Mouse (Mus musculus) forebrain, embryonic 11.5 days (tissue): ENCODE results near the gene Soat1. TPM values are rescaled to one million over a fixed set of nuclear protein-coding genes. Genes with fewer than 3 reads are reported as not detected.
"Not testable (repeated sequence)": the region's sequence is repeated elsewhere in the genome, so short reads cannot be mapped to it uniquely, and the experiment has no call there.

ENCODE experiments used
- ATAC-seq: fragments of 200-750 bp; cut with Nextera tagmentation; replicated peaks from 2 replicates; pipeline ENCODE4 v1.8.0; 2017; ENCODE audit warnings: moderate TSS enrichment; ENCODE audit not compliant: low FRiP score
- DNase-seq: peaks from one replicate; pipeline ENCODE4 v3.0.0-alpha.2; 2017; ENCODE audit warnings: low spot score
- H3K27ac ChIP-seq: fragments of 300-500 bp; sonication (generic); 2 replicates; pipeline ENCODE4 v1.5.1; 2014; ENCODE audit warnings: low read depth, low read length
- H3K27me3 ChIP-seq: fragments of 300-500 bp; sonication (generic); 2 replicates; pipeline ENCODE4 v1.6.1; 2014; ENCODE audit warnings: mild to moderate bottlenecking, low read length, mixed read lengths; ENCODE audit not compliant: control insufficient read depth, insufficient read depth
- H3K36me3 ChIP-seq: fragments of 300-500 bp; sonication (generic); 2 replicates; pipeline ENCODE4 v1.6.1; 2014; ENCODE audit warnings: mild to moderate bottlenecking, low read length, moderate library complexity, mixed read lengths; ENCODE audit not compliant: control insufficient read depth, insufficient read depth
- H3K4me1 ChIP-seq: fragments of 300-500 bp; sonication (generic); replicated peaks from 2 replicates; pipeline ENCODE4 v1.6.1; 2014; ENCODE audit warnings: low read length, mixed read lengths; ENCODE audit not compliant: control insufficient read depth, insufficient read depth
- H3K4me2 ChIP-seq: fragments of 300-500 bp; sonication (generic); 2 replicates; pipeline ENCODE4 v1.6.1; 2014; ENCODE audit warnings: low read depth, mild to moderate bottlenecking, low read length, moderate library complexity, mixed read lengths; ENCODE audit not compliant: severe bottlenecking
- H3K4me3 ChIP-seq: fragments of 300-500 bp; sonication (generic); 2 replicates; pipeline ENCODE4 v1.5.1; 2014; ENCODE audit warnings: low read depth, low read length
- H3K9ac ChIP-seq: fragments of 300-500 bp; sonication (generic); 2 replicates; pipeline ENCODE4 v1.6.1; 2014; ENCODE audit warnings: low read length
- H3K9me3 ChIP-seq: fragments of 300-500 bp; sonication (generic); 2 replicates; pipeline ENCODE4 v1.6.1; 2016; ENCODE audit warnings: low read length, mixed read lengths; ENCODE audit not compliant: control insufficient read depth
- WGBS: fragments of 180-500 bp; shearing (Covaris S2); extraction: QIAGEN DNeasy Blood & Tissue Kit; methylation state at CpG from one replicate; pipeline ENCODE4 v1.1.7; 2014; 5-methylcytosine and 5-hydroxymethylcytosine counted together
- polyA plus RNA-seq: library from polyadenylated mRNA; unstranded; fragments of >200 nt; fragmentation: Nextera tagmentation; extraction: Ambion mirVana; gene quantifications from 2 replicates; pipeline ENCODE4 v1.2.1, GENCODE M21; 2014

The Soat1 gene
- polyA plus RNA-seq, 1 experiment from 2014 or later = 25.8 TPM

GRCm38 (mm10) chr1:156403251-156403650 is 70.9 kb downstream of the Soat1 start:
- Histone ChIP-seq H3K27ac (no peak overlapping the region), H3K9me3 (no peaks in the 10 kb centered on the region), H3K27me3 (no peaks in the 10 kb centered on the region), H3K4me2 (no peak overlapping the region), H3K4me3 (no peak overlapping the region), H3K9ac (no peak overlapping the region), H3K4me1 (no peaks in the 10 kb centered on the region), H3K36me3 (no peaks in the 10 kb centered on the region)
- DNase-seq = no peak
- WGBS = 31% methylated on average over 10 of the region's 10 CpGs
- ATAC-seq = no peak

GRCm38 (mm10) chr1:156402491-156402890 is 71.6 kb downstream of the Soat1 start:
- no peaks in the 10 kb centered on the region for H3K9me3 ChIP-seq
- H3K27ac ChIP-seq = no peak overlapping the region
- no peak overlapping the region for H3K4me3 ChIP-seq
- 59% methylated on average over 2 of the region's 2 CpGs for WGBS
- H3K4me1 ChIP-seq = no peaks in the 10 kb centered on the region
- H3K27me3 ChIP-seq = no peaks in the 10 kb centered on the region
- no peak overlapping the region for H3K9ac ChIP-seq
- DNase-seq = no peak
- H3K4me2 ChIP-seq = no peak overlapping the region
- H3K36me3 ChIP-seq = no peaks in the 10 kb centered on the region
- no peak for ATAC-seq

- H3K36me3 ChIP-seq, ATAC-seq, DNase-seq, H3K27me3 ChIP-seq, H3K4me1 ChIP-seq, H3K4me3 ChIP-seq, H3K9ac ChIP-seq, H3K27ac ChIP-seq, H3K9me3 ChIP-seq, H3K4me2 ChIP-seq: not testable (repeated sequence)
- WGBS = 93% methylated on average over 3 of the region's 3 CpGs
These were observed 74.0 kb downstream of the Soat1 start for GRCm38 (mm10) chr1:156400159-156400558.

GRCm38 (mm10) chr1:156393148-156393547 is 81.0 kb downstream of the Soat1 start:
- no peak overlapping the region for H3K27ac ChIP-seq
- no peaks in the 10 kb centered on the region for H3K9me3 ChIP-seq
- DNase-seq (no peak), ATAC-seq (no peak)
- no peaks in the 10 kb centered on the region for H3K36me3 ChIP-seq
- H3K4me2 ChIP-seq = no peak overlapping the region
- 92% methylated on average over 4 of the region's 4 CpGs for WGBS
- no peak overlapping the region for H3K4me3 ChIP-seq
- H3K9ac ChIP-seq = no peak overlapping the region
- no peaks in the 10 kb centered on the region for H3K4me1 ChIP-seq
- no peaks in the 10 kb centered on the region for H3K27me3 ChIP-seq

- Histone ChIP-seq H3K27me3 (no peaks in the 10 kb centered on the region), H3K9ac (no peak overlapping the region), H3K4me2 (no peak overlapping the region), H3K4me1 (no peaks in the 10 kb centered on the region), H3K9me3 (no peaks in the 10 kb centered on the region), H3K27ac (no peak overlapping the region), H3K36me3 (no peaks in the 10 kb centered on the region), H3K4me3 (no peak overlapping the region)
- DNase-seq (no peak), ATAC-seq (no peak)
- WGBS = 81% methylated on average over 3 of the region's 3 CpGs
These were observed 87.3 kb downstream of the Soat1 start for GRCm38 (mm10) chr1:156386880-156387279.

- no peaks in the 10 kb centered on the region for H3K4me1 ChIP-seq
- H3K4me3 ChIP-seq = no peak overlapping the region
- no peak for ATAC-seq
- H3K9ac ChIP-seq = no peak overlapping the region
- H3K27me3 ChIP-seq = no peaks in the 10 kb centered on the region
- H3K9me3 ChIP-seq = no peaks in the 10 kb centered on the region
- 94% methylated on average over 4 of the region's 4 CpGs for WGBS
- no peak overlapping the region for H3K4me2 ChIP-seq
- no peak for DNase-seq
- H3K36me3 ChIP-seq = no peaks in the 10 kb centered on the region
- H3K27ac ChIP-seq = no peak overlapping the region
These were observed 87.9 kb downstream of the Soat1 start for GRCm38 (mm10) chr1:156386232-156386631.

GRCm38 (mm10) chr1:156381217-156381616 is 92.9 kb downstream of the Soat1 start:
- ATAC-seq (no peak), DNase-seq (no peak)
- no peaks in the 10 kb centered on the region for H3K9me3 ChIP-seq
- no peak overlapping the region for H3K4me3 ChIP-seq
- H3K27ac ChIP-seq = no peak overlapping the region
- 91% methylated on average over 3 of the region's 3 CpGs for WGBS
- no peak overlapping the region for H3K9ac ChIP-seq
- H3K36me3 ChIP-seq = no peaks in the 10 kb centered on the region
- no peaks in the 10 kb centered on the region for H3K27me3 ChIP-seq
- H3K4me1 ChIP-seq = no peaks in the 10 kb centered on the region
- no peak overlapping the region for H3K4me2 ChIP-seq

Other genes starting within 250 kb of the Soat1 start
- gene Tdrd5, start 170.7 kb downstream of the Soat1 start, polyA plus RNA-seq = 0.07 and 0.32 TPM in 2 replicates
- 0.21 and 0.41 TPM in 2 replicates for gene Nphs2, start 163.6 kb downstream of the Soat1 start, polyA plus RNA-seq
- gene Gm2000, start 108.3 kb downstream of the Soat1 start, polyA plus RNA-seq = 833 and 877 TPM in 2 replicates
- gene Axdnd1, start 53.2 kb downstream of the Soat1 start, polyA plus RNA-seq = 0.43 TPM in 1 of 2 replicates, not detected in the other
- 0.12 and 0.37 TPM in 2 replicates for gene Gm10031, start 49.7 kb upstream of the Soat1 start, polyA plus RNA-seq
- gene Abl2, start 84.5 kb upstream of the Soat1 start, polyA plus RNA-seq = 5.7 TPM in 2 replicates
- gene Tor3a, start 200.0 kb upstream of the Soat1 start, polyA plus RNA-seq = 5.2 and 7.8 TPM in 2 replicates
- gene Fam20b, start 244.8 kb upstream of the Soat1 start, polyA plus RNA-seq = 22.9 and 23.4 TPM in 2 replicates